Mouse (Mus musculus) liver, embryonic 14.5 days (tissue): Measurements from ENCODE around the gene Pcp4. TPM values are rescaled to one million over a fixed set of nuclear protein-coding genes. Genes with fewer than 3 reads are reported as not detected.

Experiments
- ATAC-seq: fragments of 200-750 bp; cut with Nextera tagmentation; 2 replicates; pipeline ENCODE4 v1.8.0; 2017; ENCODE audit warnings: moderate number of reproducible peaks, mild to moderate bottlenecking, moderate library complexity; ENCODE audit not compliant: insufficient read depth
- DNase-seq, 3 experiments: peaks; one replicate each; pipeline ENCODE4 v3.0.0-alpha.2; 2012 to 2013; ENCODE audit warnings: low read depth in 3 of 3, low spot score in 3 of 3
- H3K27ac ChIP-seq: fragments of 300-500 bp; sonication (generic); 2 replicates; pipeline ENCODE4 v1.5.1; 2014; ENCODE audit warnings: moderate library complexity, mild to moderate bottlenecking, control low read depth, inconsistent platforms
- H3K27me3 ChIP-seq: fragments of 300-500 bp; sonication (generic); 2 replicates; pipeline ENCODE4 v1.6.1; 2014; ENCODE audit warnings: mild to moderate bottlenecking, low read length, moderate library complexity; ENCODE audit not compliant: control insufficient read depth, insufficient read depth
- H3K36me3 ChIP-seq: fragments of 300-500 bp; sonication (generic); replicated peaks from 2 replicates; pipeline ENCODE4 v1.6.1; 2014; ENCODE audit warnings: low read depth; ENCODE audit not compliant: control insufficient read depth, insufficient read depth
- H3K4me1 ChIP-seq, 2 experiments: fragments of 200-500 bp in 1 of 2; fragments of 300-500 bp in 1 of 2; sonication (generic) in 1 of 2; replicated peaks; 2 replicates each; pipeline ENCODE4 v1.6.1; 2012 to 2014; ENCODE audit warnings: antibody characterized with exemption in 1 of 2, inconsistent platforms in 1 of 2, low read length in 1 of 2; ENCODE audit not compliant: control insufficient read depth in 2 of 2, insufficient read depth in 2 of 2
- H3K4me2 ChIP-seq: fragments of 300-500 bp; sonication (generic); 2 replicates; pipeline ENCODE4 v1.6.1; 2014; ENCODE audit warnings: low read depth, mild to moderate bottlenecking, control low read depth, moderate library complexity
- H3K4me3 ChIP-seq, 2 experiments: fragments of 200-500 bp in 1 of 2; fragments of 300-500 bp in 1 of 2; sonication (generic) in 1 of 2; 2 replicates each; pipeline ENCODE4 v1.5.1; 2012 to 2014; ENCODE audit warnings: low read depth in 2 of 2, low read length in 2 of 2, mild to moderate bottlenecking in 2 of 2, control low read depth in 1 of 2, inconsistent platforms in 1 of 2, moderate library complexity in 1 of 2; ENCODE audit not compliant: insufficient read depth in 1 of 2
- H3K9ac ChIP-seq: fragments of 300-500 bp; sonication (generic); replicated peaks from 2 replicates; pipeline ENCODE4 v1.6.1; 2014; ENCODE audit warnings: mild to moderate bottlenecking, control low read depth, moderate library complexity
- H3K9me3 ChIP-seq: fragments of 300-500 bp; sonication (generic); 2 replicates; pipeline ENCODE4 v1.6.1; 2016; ENCODE audit warnings: low read length, mixed read lengths; ENCODE audit not compliant: control insufficient read depth
- CTCF ChIP-seq: IDR thresholded peaks from 2 replicates; pipeline ENCODE4 v1.5.1; 2016; ENCODE audit warnings: antibody characterized with exemption, low read depth, control low read depth
- EP300 ChIP-seq: IDR thresholded peaks from 2 replicates; pipeline ENCODE4 v1.6.1; 2016; ENCODE audit warnings: antibody characterized with exemption, low read depth
- WGBS: fragments of 180-500 bp; shearing (Covaris S2); extraction: QIAGEN DNeasy Blood & Tissue Kit; methylation state at CpG from one replicate; pipeline ENCODE4 v1.1.7; 2014; ENCODE audit not compliant: insufficient replicate concordance; 5-methylcytosine and 5-hydroxymethylcytosine counted together
- polyA plus RNA-seq, 2 experiments: library from polyadenylated mRNA; depleted of rRNA in 1 of 2; stranded (reverse) in 1 of 2; unstranded in 1 of 2; fragments of >200 nt; fragmentation: Nextera tagmentation in 1 of 2; extraction: Ambion mirVana in 1 of 2; gene quantifications; 2 replicates each; pipeline versions ENCODE4 v1.2.1 to v1.2.3; 2012 to 2014

Pcp4 gene
- polyA plus RNA-seq, 2 experiments: 0.18 TPM; not detected in 1

- Histone ChIP-seq H3K36me3 (no peaks in the 10 kb centered on the region), H3K27ac (no peak overlapping the region), H3K9me3 (no peaks in the 10 kb centered on the region), H3K4me1 (no peaks in the 10 kb centered on the region), H3K4me3 (no peak overlapping the region), H3K4me2 (no peak overlapping the region), H3K9ac (no peak overlapping the region), H3K27me3 (no peaks in the 10 kb centered on the region)
- TF ChIP-seq EP300 (no peak), CTCF (no peak)
- DNase-seq (no peak), ATAC-seq (no peak)
- 64% methylated on average over 4 of the region's 4 CpGs for WGBS
Observed at GRCm38 (mm10) chr16:96481791-96482190, 14.4 kb downstream of the Pcp4 start.

- Histone ChIP-seq H3K27ac (no peak overlapping the region), H3K4me1 (no peaks in the 10 kb centered on the region), H3K4me3 (no peak overlapping the region), H3K9ac (no peak overlapping the region), H3K9me3 (no peaks in the 10 kb centered on the region), H3K4me2 (no peak overlapping the region), H3K36me3 (no peaks in the 10 kb centered on the region), H3K27me3 (no peaks in the 10 kb centered on the region)
- DNase-seq: no peak
- TF ChIP-seq CTCF (no peak), EP300 (no peak)
- WGBS: 59% methylated on average over 11 of the region's 11 CpGs
- ATAC-seq: no peak
Observed at GRCm38 (mm10) chr16:96487007-96487684, 19.7 kb downstream of the Pcp4 start.

GRCm38 (mm10) chr16:96488038-96488437 is 20.6 kb downstream of the Pcp4 start:
- TF ChIP-seq CTCF (no peak), EP300 (no peak)
- no peaks in the 10 kb centered on the region for H3K9me3 ChIP-seq
- H3K27ac ChIP-seq: no peak overlapping the region
- H3K4me1 ChIP-seq: no peaks in the 10 kb centered on the region
- H3K27me3 ChIP-seq: no peaks in the 10 kb centered on the region
- ATAC-seq: no peak
- no peak overlapping the region for H3K4me2 ChIP-seq
- H3K36me3 ChIP-seq: no peaks in the 10 kb centered on the region
- no peak overlapping the region for H3K4me3 ChIP-seq
- DNase-seq: no peak
- no peak overlapping the region for H3K9ac ChIP-seq
- WGBS: 71% methylated on average over 5 of the region's 5 CpGs

GRCm38 (mm10) chr16:96491530-96491929 is 24.1 kb downstream of the Pcp4 start:
- no peaks in the 10 kb centered on the region for H3K36me3 ChIP-seq
- no peak overlapping the region for H3K4me3 ChIP-seq
- H3K4me1 ChIP-seq: no peaks in the 10 kb centered on the region
- no peak overlapping the region for H3K4me2 ChIP-seq
- no peak for ATAC-seq
- TF ChIP-seq CTCF (no peak), EP300 (no peak)
- WGBS: 57% methylated on average over 3 of the region's 3 CpGs
- H3K9ac ChIP-seq: no peak overlapping the region
- no peak for DNase-seq
- no peaks in the 10 kb centered on the region for H3K9me3 ChIP-seq
- H3K27me3 ChIP-seq: no peaks in the 10 kb centered on the region
- no peak overlapping the region for H3K27ac ChIP-seq

GRCm38 (mm10) chr16:96494079-96494478 is 26.7 kb downstream of the Pcp4 start:
- H3K4me2 ChIP-seq: no peak overlapping the region
- DNase-seq (no peak), ATAC-seq (no peak)
- no peaks in the 10 kb centered on the region for H3K9me3 ChIP-seq
- H3K9ac ChIP-seq: no peak overlapping the region
- TF ChIP-seq EP300: no peak
- TF ChIP-seq CTCF: no peak
- H3K27me3 ChIP-seq: no peaks in the 10 kb centered on the region
- H3K4me3 ChIP-seq: no peak overlapping the region
- no peaks in the 10 kb centered on the region for H3K4me1 ChIP-seq
- no peaks in the 10 kb centered on the region for H3K36me3 ChIP-seq
- H3K27ac ChIP-seq: no peak overlapping the region
- 45% methylated on average over 6 of the region's 6 CpGs for WGBS
